Mouse (Mus musculus) lung, embryonic 16.5 days (tissue): ENCODE data around the gene Cybb. TPM values are rescaled to one million over a fixed set of nuclear protein-coding genes. Genes with fewer than 3 reads are reported as not detected.

Experiments
- ATAC-seq: fragments of 200-750 bp; cut with Nextera tagmentation; 2 replicates; pipeline ENCODE4 v1.8.0; 2017; ENCODE audit warnings: low read depth, mild to moderate bottlenecking, moderate library complexity
- H3K27ac ChIP-seq: fragments of 300-500 bp; sonication (generic); 2 replicates; pipeline ENCODE4 v1.5.1; 2014; ENCODE audit warnings: mild to moderate bottlenecking, control low read depth, low read length
- H3K27me3 ChIP-seq: fragments of 300-500 bp; sonication (generic); 2 replicates; pipeline ENCODE4 v1.6.1; 2014; ENCODE audit warnings: low read depth, low read length, mixed read lengths; ENCODE audit not compliant: control insufficient read depth, insufficient read depth
- H3K36me3 ChIP-seq: fragments of 300-500 bp; sonication (generic); 2 replicates; pipeline ENCODE4 v1.6.1; 2014; ENCODE audit warnings: low read length; ENCODE audit not compliant: control insufficient read depth, insufficient read depth
- H3K4me1 ChIP-seq: fragments of 300-500 bp; sonication (generic); replicated peaks from 2 replicates; pipeline ENCODE4 v1.6.1; 2014; ENCODE audit warnings: low read length, mixed read lengths; ENCODE audit not compliant: control insufficient read depth, insufficient read depth
- H3K4me2 ChIP-seq: fragments of 300-500 bp; sonication (generic); 2 replicates; pipeline ENCODE4 v1.6.1; 2014; ENCODE audit warnings: low read depth, low read length, control low read depth
- H3K4me3 ChIP-seq: fragments of 300-500 bp; sonication (generic); 2 replicates; pipeline ENCODE4 v1.5.1; 2014; ENCODE audit warnings: mild to moderate bottlenecking, low read length, control low read depth
- H3K9ac ChIP-seq: fragments of 300-500 bp; sonication (generic); 2 replicates; pipeline ENCODE4 v1.6.1; 2014; ENCODE audit warnings: low read length, control low read depth
- H3K9me3 ChIP-seq: fragments of 300-500 bp; sonication (generic); 2 replicates; pipeline ENCODE4 v1.6.1; 2016; ENCODE audit warnings: low read length; ENCODE audit not compliant: control insufficient read depth
- WGBS: fragments of 180-500 bp; shearing (Covaris S2); extraction: QIAGEN DNeasy Blood & Tissue Kit; methylation state at CpG from one replicate; pipeline ENCODE4 v1.1.7; 2014; 5-methylcytosine and 5-hydroxymethylcytosine counted together
- polyA plus RNA-seq: library from polyadenylated mRNA; unstranded; fragments of >200 nt; fragmentation: Nextera tagmentation; extraction: Ambion mirVana; gene quantifications from 2 replicates; pipeline ENCODE4 v1.2.1, GENCODE M21; 2015

Gene Cybb
- polyA plus RNA-seq, 1 experiment from 2014 or later = 4.6 TPM

DNA sequence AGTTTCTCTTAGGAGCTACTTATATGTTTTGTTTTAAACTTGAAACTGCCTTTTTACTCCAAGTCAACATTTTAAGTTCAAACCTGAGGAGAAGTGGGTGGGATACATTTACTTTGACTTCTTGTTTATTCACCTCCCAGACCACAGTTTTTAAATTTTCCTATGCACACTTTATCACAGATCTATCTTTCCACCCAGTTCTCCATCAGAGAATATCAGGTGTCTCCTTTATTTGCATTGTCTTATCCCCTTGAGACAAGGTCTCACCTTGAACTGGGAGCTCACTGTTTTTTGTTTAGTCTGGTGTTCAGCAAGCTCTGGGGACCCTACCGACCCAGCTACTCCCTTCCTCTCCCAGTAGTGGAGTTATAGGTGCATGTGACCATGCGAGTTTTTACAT lies 21.7 kb downstream of the Cybb start:
- Histone ChIP-seq H3K9me3 (no peaks in the 10 kb centered on the region), H3K36me3 (no peaks in the 10 kb centered on the region), H3K4me3 (no peak overlapping the region), H3K4me2 (no peak overlapping the region), H3K4me1 (no peaks in the 10 kb centered on the region), H3K27me3 (no peaks in the 10 kb centered on the region), H3K27ac (no peak overlapping the region), H3K9ac (no peak overlapping the region)
- 56% methylated on average over 2 of the region's 2 CpGs for WGBS
- ATAC-seq = no peak

DNA sequence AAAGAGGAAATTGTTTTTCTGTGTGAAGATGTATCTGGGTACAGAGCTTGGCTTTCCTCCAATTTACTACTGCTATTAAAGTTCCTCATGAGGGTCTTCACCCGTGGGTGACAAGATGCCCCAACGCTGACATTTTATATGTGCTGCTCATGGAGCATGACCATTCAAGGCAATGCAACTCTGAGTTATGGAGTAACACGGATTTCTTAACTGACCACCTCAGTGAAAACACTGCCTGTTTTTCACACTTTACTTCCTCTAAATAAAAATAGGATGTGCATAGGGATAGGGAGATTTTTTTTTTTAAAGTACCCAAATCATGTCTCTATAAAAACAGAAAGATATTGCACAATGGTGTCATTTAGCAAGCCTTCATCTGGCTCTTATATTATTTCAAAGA lies 24.9 kb downstream of the Cybb start:
- WGBS = 69% methylated on average over 3 of the region's 3 CpGs
- no peaks in the 10 kb centered on the region for H3K4me1 ChIP-seq
- no peak overlapping the region for H3K4me3 ChIP-seq
- no peak overlapping the region for H3K9ac ChIP-seq
- no peak for ATAC-seq
- H3K27me3 ChIP-seq = no peaks in the 10 kb centered on the region
- no peaks in the 10 kb centered on the region for H3K36me3 ChIP-seq
- no peak overlapping the region for H3K27ac ChIP-seq
- no peak overlapping the region for H3K4me2 ChIP-seq
- H3K9me3 ChIP-seq = no peaks in the 10 kb centered on the region

DNA sequence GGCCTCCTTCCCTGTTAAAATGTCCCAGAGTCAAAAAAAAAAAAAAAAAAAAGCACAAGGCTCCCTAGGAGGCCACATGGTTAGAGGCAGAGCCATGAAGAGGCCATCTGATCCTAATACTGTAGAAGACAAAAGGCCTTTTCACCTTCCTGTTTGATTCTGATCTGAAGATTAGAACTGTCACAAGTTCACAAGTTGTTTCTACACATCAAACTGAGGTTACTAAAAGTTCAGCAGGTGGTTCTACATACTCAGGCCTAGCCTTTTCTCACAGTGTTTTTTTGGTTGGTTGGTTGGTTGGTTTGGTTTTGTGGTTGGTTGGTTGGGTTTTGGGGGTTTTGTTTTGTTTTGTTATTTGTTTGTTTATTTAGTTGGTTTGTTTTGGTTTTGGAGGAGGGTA lies 26.2 kb downstream of the Cybb start:
- Histone ChIP-seq H3K9ac (no peak overlapping the region), H3K27me3 (no peaks in the 10 kb centered on the region), H3K36me3 (no peaks in the 10 kb centered on the region), H3K4me1 (no peaks in the 10 kb centered on the region), H3K27ac (no peak overlapping the region), H3K4me2 (no peak overlapping the region), H3K4me3 (no peak overlapping the region), H3K9me3 (no peaks in the 10 kb centered on the region)
- ATAC-seq = no peak

DNA sequence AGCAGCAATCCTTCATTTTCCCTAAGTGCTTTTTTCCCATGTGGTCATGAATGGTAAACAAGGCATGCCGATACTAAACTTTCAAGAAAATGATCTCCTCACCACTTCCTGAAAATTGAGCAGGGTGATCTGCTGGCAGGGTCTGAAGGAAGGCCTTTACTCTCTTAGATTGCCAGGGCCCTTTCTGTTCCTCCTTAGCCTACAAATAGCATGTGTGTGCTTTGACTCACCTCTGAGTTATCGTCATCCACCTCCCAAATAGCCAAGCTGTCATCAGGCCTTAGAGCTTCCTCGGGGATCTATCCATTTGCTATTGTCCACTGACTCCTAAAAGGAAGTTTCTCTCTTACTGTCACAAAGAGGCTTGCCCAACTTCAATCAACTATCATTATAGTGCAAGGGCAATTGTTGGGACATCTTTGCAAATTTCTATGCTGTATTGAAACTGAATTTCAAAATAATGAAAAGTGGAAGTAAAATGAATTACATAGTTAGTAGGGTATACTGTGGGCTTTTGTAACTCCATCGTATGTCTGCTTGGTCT lies 27.1 kb downstream of the Cybb start:
- H3K27ac ChIP-seq = no peak overlapping the region
- no peaks in the 10 kb centered on the region for H3K9me3 ChIP-seq
- no peak overlapping the region for H3K9ac ChIP-seq
- no peaks in the 10 kb centered on the region for H3K4me1 ChIP-seq
- no peaks in the 10 kb centered on the region for H3K36me3 ChIP-seq
- 72% methylated on average over 4 of the region's 4 CpGs for WGBS
- ATAC-seq = no peak
- no peak overlapping the region for H3K4me2 ChIP-seq
- H3K4me3 ChIP-seq = no peak overlapping the region
- no peaks in the 10 kb centered on the region for H3K27me3 ChIP-seq

DNA sequence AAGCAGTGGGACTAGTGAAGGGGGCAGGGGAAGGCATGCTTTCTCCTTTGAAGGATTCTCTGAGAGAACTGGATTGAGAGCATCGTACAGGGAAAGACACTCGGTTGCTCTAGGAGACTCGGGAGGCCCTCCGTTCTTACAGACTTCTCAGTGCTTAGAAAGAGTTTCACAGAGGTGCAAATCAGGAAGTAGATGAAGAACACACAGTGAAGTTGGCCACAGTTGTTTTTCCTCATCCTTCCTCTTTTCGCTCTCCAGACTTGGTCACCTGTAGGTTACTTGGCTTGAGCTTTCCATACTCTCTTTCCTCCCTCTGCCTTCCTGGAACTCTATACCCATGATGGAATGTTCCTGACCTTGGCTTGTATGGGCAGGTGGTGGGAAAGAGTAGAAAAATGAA lies 35.2 kb downstream of the Cybb start:
- H3K9ac ChIP-seq = no peak overlapping the region
- WGBS = 91% methylated on average over 5 of the region's 5 CpGs
- H3K36me3 ChIP-seq = no peaks in the 10 kb centered on the region
- no peak overlapping the region for H3K4me3 ChIP-seq
- no peak for ATAC-seq
- no peak overlapping the region for H3K4me2 ChIP-seq
- H3K27me3 ChIP-seq = no peaks in the 10 kb centered on the region
- H3K4me1 ChIP-seq = no peaks in the 10 kb centered on the region
- H3K27ac ChIP-seq = no peak overlapping the region
- no peaks in the 10 kb centered on the region for H3K9me3 ChIP-seq

DNA sequence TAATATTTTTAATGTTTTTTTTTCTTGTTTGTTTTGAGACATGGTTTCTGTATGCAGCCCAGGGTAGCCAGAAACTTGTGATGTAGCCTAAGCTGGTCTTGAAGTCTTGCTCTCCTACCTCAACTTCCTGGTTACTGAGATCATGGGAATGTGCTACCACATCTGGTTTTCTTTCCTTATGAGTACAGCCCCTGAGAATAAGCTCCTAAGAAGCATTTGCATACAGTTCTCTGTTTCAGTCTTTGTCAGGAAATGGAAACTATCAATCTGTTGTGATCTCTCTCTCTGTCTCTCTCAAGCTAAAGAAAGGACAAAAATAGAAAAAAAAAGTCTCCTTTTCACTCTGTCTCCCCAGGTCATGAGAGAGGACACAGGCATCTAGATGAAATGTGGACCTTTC lies 40.3 kb downstream of the Cybb start:
- Histone ChIP-seq H3K27me3 (no peaks in the 10 kb centered on the region), H3K4me3 (no peak overlapping the region), H3K9me3 (no peaks in the 10 kb centered on the region), H3K27ac (no peak overlapping the region), H3K36me3 (no peaks in the 10 kb centered on the region), H3K4me1 (no peaks in the 10 kb centered on the region), H3K9ac (no peak overlapping the region), H3K4me2 (no peak overlapping the region)
- ATAC-seq = no peak

DNA sequence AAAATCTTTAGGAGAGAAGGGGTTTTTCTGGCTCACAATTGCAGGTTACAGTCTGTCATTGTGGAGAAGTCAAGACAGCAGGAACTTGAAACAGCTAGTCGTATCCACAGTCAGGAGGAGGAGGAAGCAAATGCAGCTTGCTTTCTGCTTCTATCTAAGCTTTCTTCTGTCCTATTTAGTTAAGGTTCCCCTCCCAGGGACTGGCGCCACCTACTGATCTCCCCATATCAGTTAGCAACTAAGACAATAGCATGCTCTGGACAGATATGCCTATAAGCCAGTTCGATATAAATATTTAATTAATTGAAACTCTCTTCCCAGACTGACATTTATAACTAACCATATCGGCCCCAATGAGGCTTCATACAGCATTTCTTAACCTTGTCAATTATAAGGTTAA lies 46.5 kb downstream of the Cybb start:
- no peak overlapping the region for H3K4me2 ChIP-seq
- no peaks in the 10 kb centered on the region for H3K9me3 ChIP-seq
- no peaks in the 10 kb centered on the region for H3K36me3 ChIP-seq
- H3K4me3 ChIP-seq = no peak overlapping the region
- no peak overlapping the region for H3K9ac ChIP-seq
- H3K27ac ChIP-seq = no peak overlapping the region
- no peak for ATAC-seq
- H3K27me3 ChIP-seq = no peaks in the 10 kb centered on the region
- H3K4me1 ChIP-seq = no peaks in the 10 kb centered on the region
- WGBS = 66% methylated on average over 4 of the region's 4 CpGs

DNA sequence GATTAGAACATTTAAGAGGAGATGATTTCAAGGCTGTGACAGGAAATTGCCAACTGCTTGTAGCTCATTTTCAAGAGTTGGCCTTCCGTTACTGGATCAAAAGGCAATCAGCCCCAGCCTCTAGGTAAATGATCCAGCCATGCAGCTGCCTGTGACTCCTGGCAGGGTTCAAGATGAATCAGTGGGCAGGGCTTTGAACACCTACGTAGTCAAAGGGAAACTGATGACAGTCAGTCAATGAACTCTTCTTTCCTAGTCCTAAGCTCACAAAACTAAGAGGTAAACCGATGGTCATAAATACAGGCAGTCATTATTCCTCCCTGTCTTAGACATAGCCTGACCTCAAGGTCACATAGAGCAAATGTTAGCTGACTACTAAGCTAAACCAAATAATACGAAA lies 47.0 kb downstream of the Cybb start:
- Histone ChIP-seq H3K4me2 (no peak overlapping the region), H3K4me1 (no peaks in the 10 kb centered on the region), H3K36me3 (no peaks in the 10 kb centered on the region), H3K27ac (no peak overlapping the region), H3K9me3 (no peaks in the 10 kb centered on the region), H3K9ac (no peak overlapping the region), H3K27me3 (no peaks in the 10 kb centered on the region), H3K4me3 (no peak overlapping the region)
- ATAC-seq = no peak
- WGBS = 71% methylated on average over 4 of the region's 4 CpGs

DNA sequence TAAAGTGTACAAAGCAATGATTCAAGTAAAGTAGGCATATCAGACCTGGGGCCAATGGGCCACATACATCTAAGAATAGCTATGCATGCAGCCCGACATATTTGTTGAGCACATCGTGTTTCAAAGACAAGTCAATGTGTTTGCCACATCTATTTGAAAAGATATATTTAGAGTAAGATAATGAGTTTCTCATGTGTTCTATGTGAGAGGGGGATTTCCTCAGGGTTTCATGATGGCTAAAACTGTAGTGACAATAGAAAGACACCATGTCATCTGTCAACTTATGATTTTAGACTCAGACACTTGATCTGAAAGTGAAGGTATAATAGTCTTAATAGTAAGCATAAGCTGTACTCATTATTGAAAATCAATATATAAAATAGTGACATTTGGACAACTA lies 48.3 kb downstream of the Cybb start:
- Histone ChIP-seq H3K4me2 (no peak overlapping the region), H3K9ac (no peak overlapping the region), H3K27ac (no peak overlapping the region), H3K27me3 (no peaks in the 10 kb centered on the region), H3K9me3 (no peaks in the 10 kb centered on the region), H3K36me3 (no peaks in the 10 kb centered on the region), H3K4me1 (no peaks in the 10 kb centered on the region), H3K4me3 (no peak overlapping the region)
- ATAC-seq = no peak
- 83% methylated on average over 2 of the region's 2 CpGs for WGBS

DNA sequence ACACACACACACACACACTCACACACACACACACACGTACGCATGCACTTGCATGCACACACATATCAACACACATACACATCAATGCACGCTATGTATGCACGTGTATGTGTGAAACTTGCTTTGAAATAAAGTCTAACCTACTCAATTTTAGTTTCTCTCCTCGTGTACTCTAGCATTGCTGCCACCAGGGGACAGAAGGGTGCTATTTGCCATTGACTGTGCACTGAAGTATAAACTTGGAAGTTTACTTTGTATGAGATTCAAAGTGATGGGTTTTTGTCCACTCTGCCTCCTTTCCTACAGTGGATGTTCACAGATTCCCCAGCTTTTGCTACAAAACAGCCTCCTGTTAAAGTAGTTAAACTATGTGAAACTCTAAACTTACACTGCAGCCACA lies 73.7 kb downstream of the Cybb start:
- H3K9ac ChIP-seq = no peak overlapping the region
- H3K27me3 ChIP-seq = no peaks in the 10 kb centered on the region
- H3K4me2 ChIP-seq = no peak overlapping the region
- H3K4me1 ChIP-seq = no peaks in the 10 kb centered on the region
- no peaks in the 10 kb centered on the region for H3K36me3 ChIP-seq
- H3K4me3 ChIP-seq = no peak overlapping the region
- no peaks in the 10 kb centered on the region for H3K9me3 ChIP-seq
- ATAC-seq = no peak
- WGBS = 66% methylated on average over 5 of the region's 5 CpGs
- no peak overlapping the region for H3K27ac ChIP-seq
